Mouse (Mus musculus): Measurements from ENCODE around the gene Mpo. TPM values are rescaled to one million over a fixed set of nuclear protein-coding genes. Genes with fewer than 3 reads are reported as not detected.
A peak's percentile ranks its signal among the peaks of the same experiment; 100 is the strongest.

The Mpo gene
- polyA plus RNA-seq, 1 experiment from 2014 or later, result 0.68 TPM

DNA sequence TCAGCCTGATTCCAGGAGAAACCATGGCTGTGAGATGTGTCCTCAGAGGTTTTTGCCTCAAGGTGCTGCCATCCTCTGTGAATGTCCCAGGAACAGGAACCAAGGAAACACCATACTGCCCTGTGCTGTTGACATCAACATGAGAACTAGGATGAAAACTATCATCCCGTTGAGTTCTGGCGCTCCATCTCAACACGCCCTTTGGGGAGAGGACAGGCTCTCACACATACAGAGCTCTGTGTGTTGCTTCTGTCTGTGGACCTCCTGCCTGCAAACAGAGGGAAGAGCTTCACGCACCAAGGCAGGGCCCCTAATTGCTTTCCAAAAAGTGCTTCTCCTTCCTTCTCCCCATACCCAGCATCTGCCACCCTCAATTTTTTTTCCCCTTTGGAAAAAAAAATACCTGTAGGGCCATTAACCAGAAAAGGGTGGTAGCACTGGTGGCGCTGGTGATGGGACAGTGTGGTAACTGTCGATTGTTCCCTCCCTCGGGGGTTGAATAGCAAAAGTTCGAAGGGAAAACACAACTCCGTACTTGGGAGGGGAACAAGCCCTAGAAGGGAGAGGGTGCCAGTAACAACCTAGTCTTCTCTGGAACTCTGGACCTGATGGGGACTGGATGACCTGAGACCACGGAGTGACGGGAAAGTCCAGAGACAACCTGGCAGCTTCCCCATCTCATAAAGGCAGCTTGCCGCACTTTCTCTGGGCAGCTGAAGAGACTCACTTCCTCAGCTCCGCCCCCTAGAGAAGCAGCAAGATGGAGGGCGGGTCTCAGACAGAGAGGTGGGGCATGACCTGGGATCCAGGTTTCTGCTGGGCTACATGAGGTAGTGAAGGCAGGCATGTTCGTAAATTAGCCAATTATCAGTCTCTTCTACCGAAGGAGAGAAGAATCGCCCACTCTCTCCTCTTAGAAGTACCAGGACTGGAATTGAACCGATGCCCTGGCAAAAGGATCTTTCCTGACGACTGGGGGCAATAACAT, 45.0 kb upstream of the Mpo start:
- H3K9ac ChIP-seq (replicated peaks; ENCODE audit: low read depth), result peak overlapping the region; percentile 16; the same call in 1 of the 2 replicates
- no peaks in the 10 kb centered on the region for H3K9me3 ChIP-seq (ENCODE audit: low read length)
- ATAC-seq, result peak; percentile 63
- WGBS, result 29% methylated on average over 19 of the region's 19 CpGs
- H3K4me3 ChIP-seq (ENCODE audit: low read depth, low read length), result 0 out of 2 replicates have a peak overlapping the region, but pooled peaks have one; percentile 15
- H3K27me3 ChIP-seq (replicated peaks; ENCODE audit: insufficient read depth, low read length), result no peaks in the 10 kb centered on the region
- H3K36me3 ChIP-seq (ENCODE audit: insufficient read depth, low read length), result peaks cover 10% of the 10 kb centered on the region
- no peak for TF ChIP-seq EP300 (IDR thresholded peaks at IDR 0.05)
- no peak for TF ChIP-seq CTCF (IDR thresholded peaks at IDR 0.05)
- H3K4me2 ChIP-seq (replicated peaks; ENCODE audit: low read depth, low read length), result peak overlapping the region; percentile 38
- H3K4me1 ChIP-seq (ENCODE audit: insufficient read depth, low read depth, low read length), result no peaks in the 10 kb centered on the region
- peak; percentile 66 for DNase-seq (ENCODE audit: low spot score)
- H3K27ac ChIP-seq (ENCODE audit: low read length), result peak overlapping the region; percentile 49

DNA sequence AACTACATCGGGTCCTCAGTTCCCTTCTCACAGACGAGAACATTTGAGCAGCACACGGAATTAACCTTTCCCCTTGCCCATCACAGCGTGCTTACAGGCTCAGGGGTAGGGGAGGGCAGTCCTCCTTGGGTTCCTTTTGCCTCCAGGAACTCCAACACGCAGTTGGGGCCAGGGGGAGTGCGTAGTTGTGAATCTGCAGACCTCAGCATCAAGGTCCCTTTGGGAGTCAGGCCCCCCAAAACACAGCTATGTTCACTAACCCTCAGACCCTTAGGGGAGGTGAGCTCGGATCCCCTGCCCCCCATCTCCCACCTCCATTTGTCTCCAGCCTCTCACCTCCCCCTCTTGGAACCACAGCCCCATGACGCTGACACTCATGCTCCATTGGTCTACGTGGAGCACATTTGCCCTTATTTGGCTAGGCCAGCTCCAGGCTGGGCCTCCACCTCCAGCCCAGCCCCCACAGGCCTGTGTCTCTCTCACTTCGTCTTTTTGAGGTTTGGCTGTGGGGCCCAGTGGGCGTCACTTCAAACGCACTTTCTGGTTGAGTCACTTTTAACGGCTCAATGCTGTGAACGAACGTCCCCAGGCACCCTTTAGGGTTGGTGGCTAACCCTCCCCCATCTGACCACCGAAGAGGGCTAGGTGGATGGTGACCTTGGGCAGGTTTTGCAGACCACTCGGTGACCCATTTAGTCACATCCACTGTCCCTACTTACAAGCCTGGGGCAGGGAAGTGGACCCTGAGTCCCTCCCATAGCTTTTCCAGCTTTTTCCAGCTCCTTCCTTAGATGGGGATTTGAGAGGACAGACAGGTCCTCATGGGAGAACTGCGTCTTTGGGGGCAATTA, 44.0 kb upstream of the Mpo start:
- no peak overlapping the region for H3K4me3 ChIP-seq (ENCODE audit: low read depth, low read length)
- 33% methylated on average over 18 of the region's 18 CpGs for WGBS
- no peaks in the 10 kb centered on the region for H3K27me3 ChIP-seq (replicated peaks; ENCODE audit: insufficient read depth, low read length)
- ATAC-seq, result peak; percentile 78
- H3K4me1 ChIP-seq (ENCODE audit: insufficient read depth, low read depth, low read length), result no peaks in the 10 kb centered on the region
- H3K9ac ChIP-seq (replicated peaks; ENCODE audit: low read depth), result no peak overlapping the region
- H3K36me3 ChIP-seq (ENCODE audit: insufficient read depth, low read length), result peaks cover 5% of the 10 kb centered on the region; the same call in 1 of the 2 replicates
- peak overlapping the region; percentile 38; the same call in 1 of the 2 replicates for H3K4me2 ChIP-seq (replicated peaks; ENCODE audit: low read depth, low read length)
- no peaks in the 10 kb centered on the region for H3K9me3 ChIP-seq (ENCODE audit: low read length)
- H3K27ac ChIP-seq (ENCODE audit: low read length), result peak overlapping the region; percentile 49
- TF ChIP-seq EP300 (IDR thresholded peaks at IDR 0.05), result no peak
- no peak for TF ChIP-seq CTCF (IDR thresholded peaks at IDR 0.05)
- DNase-seq (ENCODE audit: low spot score), result peak; percentile 66

DNA sequence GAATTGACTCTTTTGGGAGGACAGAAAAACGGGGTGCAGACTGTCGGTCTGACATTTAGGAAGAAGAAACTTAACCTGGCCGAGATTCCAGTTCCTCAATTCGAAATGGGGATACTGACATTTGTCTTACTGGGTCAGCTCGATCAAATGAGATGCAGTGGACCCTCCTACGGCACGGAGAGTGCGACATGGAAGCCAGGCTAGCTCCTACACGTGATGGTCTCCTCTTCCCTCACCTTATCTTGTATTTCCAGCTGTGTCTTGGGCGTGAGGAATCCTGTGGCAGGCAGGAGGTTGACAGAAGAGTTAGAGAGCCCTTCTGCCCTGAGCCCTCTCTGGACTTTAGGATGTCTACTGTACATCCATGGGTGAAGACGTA, 43.3 kb upstream of the Mpo start:
- TF ChIP-seq CTCF (IDR thresholded peaks at IDR 0.05) (no peak), EP300 (IDR thresholded peaks at IDR 0.05) (no peak)
- Histone ChIP-seq H3K4me3 (ENCODE audit: low read depth, low read length) (no peak overlapping the region), H3K27me3 (replicated peaks; ENCODE audit: insufficient read depth, low read length) (no peaks in the 10 kb centered on the region), H3K4me1 (ENCODE audit: insufficient read depth, low read depth, low read length) (no peaks in the 10 kb centered on the region), H3K9ac (replicated peaks; ENCODE audit: low read depth) (no peak overlapping the region), H3K36me3 (ENCODE audit: insufficient read depth, low read length) (no peaks in the 10 kb centered on the region), H3K9me3 (ENCODE audit: low read length) (no peaks in the 10 kb centered on the region), H3K27ac (ENCODE audit: low read length) (peak overlapping the region; percentile 47; the same call in 1 of the 2 replicates), H3K4me2 (replicated peaks; ENCODE audit: low read depth, low read length) (no peak overlapping the region)
- WGBS, result 66% methylated on average over 11 of the region's 11 CpGs
- ATAC-seq (no peak), DNase-seq (ENCODE audit: low spot score) (no peak)

DNA sequence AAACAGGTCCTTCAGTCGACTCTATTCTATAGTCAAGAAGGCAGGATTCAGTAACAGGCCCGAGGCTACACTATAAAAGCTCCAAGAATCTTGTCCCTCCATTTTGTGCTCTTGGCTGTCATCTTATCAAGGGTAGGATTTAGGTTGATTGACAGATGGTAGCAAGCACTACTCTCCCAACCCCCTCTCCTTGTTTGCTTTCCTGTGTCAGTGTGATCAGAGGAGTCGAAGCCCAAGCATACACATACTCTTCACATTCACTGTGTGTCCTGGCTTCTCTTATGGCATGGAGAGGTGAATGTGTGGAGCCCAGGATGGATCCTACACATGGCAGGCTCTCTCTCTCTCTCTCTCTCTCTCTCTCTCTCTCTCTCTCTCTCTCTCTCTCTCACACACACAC, 42.9 kb upstream of the Mpo start:
- H3K27me3 ChIP-seq (replicated peaks; ENCODE audit: insufficient read depth, low read length), result no peaks in the 10 kb centered on the region
- ATAC-seq (no peak), DNase-seq (ENCODE audit: low spot score) (no peak)
- 0 out of 2 replicates have a peak overlapping the region, but pooled peaks have one; percentile 5 for H3K4me2 ChIP-seq (replicated peaks; ENCODE audit: low read depth, low read length)
- WGBS, result 54% methylated on average over 3 of the region's 3 CpGs
- TF ChIP-seq CTCF (IDR thresholded peaks at IDR 0.05) (no peak), EP300 (IDR thresholded peaks at IDR 0.05) (no peak)
- no peaks in the 10 kb centered on the region for H3K36me3 ChIP-seq (ENCODE audit: insufficient read depth, low read length)
- H3K9ac ChIP-seq (replicated peaks; ENCODE audit: low read depth), result no peak overlapping the region
- H3K27ac ChIP-seq (ENCODE audit: low read length), result 0 out of 2 replicates have a peak overlapping the region, but pooled peaks have one; percentile 32
- no peak overlapping the region for H3K4me3 ChIP-seq (ENCODE audit: low read depth, low read length)
- H3K4me1 ChIP-seq (ENCODE audit: insufficient read depth, low read depth, low read length), result no peaks in the 10 kb centered on the region
- no peaks in the 10 kb centered on the region for H3K9me3 ChIP-seq (ENCODE audit: low read length)

DNA sequence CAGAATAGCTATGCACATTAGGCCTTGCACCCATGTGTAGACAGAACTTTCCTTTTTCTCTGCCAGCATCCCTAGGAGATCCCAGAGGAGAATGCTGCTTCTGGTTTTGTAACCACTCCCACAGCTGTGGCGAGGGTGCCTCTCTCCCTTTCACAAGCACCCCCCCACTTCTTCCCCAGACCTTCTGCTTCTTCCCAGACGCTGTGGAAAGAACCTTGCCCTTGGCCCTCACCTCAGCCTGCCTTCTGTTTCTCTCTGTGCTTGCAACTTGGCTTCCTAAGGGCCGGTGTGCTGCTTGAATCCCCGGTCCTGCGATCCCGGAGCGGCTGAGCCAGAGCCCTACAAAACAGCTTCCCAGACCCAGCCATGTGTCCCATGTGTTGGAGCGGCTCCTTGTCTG, 42.4 kb upstream of the Mpo start:
- Histone ChIP-seq H3K27me3 (replicated peaks; ENCODE audit: insufficient read depth, low read length) (no peaks in the 10 kb centered on the region), H3K9me3 (ENCODE audit: low read length) (no peaks in the 10 kb centered on the region), H3K4me3 (ENCODE audit: low read depth, low read length) (no peak overlapping the region), H3K27ac (ENCODE audit: low read length) (peak overlapping the region; percentile 54; the same call in 1 of the 2 replicates), H3K36me3 (ENCODE audit: insufficient read depth, low read length) (no peaks in the 10 kb centered on the region), H3K9ac (replicated peaks; ENCODE audit: low read depth) (no peak overlapping the region), H3K4me2 (replicated peaks; ENCODE audit: low read depth, low read length) (peak overlapping the region; percentile 5; the same call in 1 of the 2 replicates), H3K4me1 (ENCODE audit: insufficient read depth, low read depth, low read length) (no peaks in the 10 kb centered on the region)
- 76% methylated on average over 8 of the region's 8 CpGs for WGBS
- DNase-seq (ENCODE audit: low spot score), result no peak
- TF ChIP-seq EP300 (IDR thresholded peaks at IDR 0.05) (no peak), CTCF (IDR thresholded peaks at IDR 0.05) (no peak)
- no peak for ATAC-seq
